Mouse (Mus musculus) neural tube, embryonic 15.5 days (tissue): ENCODE data around the gene Ackr4. TPM values are rescaled to one million over a fixed set of nuclear protein-coding genes. Genes with fewer than 3 reads are reported as not detected.

Source experiments
- ATAC-seq: fragments of 200-750 bp; cut with Nextera tagmentation; 2 replicates; pipeline ENCODE4 v1.8.0; 2017; ENCODE audit warnings: mild to moderate bottlenecking, moderate TSS enrichment, moderate library complexity; ENCODE audit not compliant: low FRiP score
- H3K27ac ChIP-seq: fragments of 300-500 bp; sonication (generic); replicated peaks from 2 replicates; pipeline ENCODE4 v1.5.1; 2015; ENCODE audit warnings: mild to moderate bottlenecking, inconsistent platforms
- H3K27me3 ChIP-seq: fragments of 300-500 bp; sonication (generic); replicated peaks from 2 replicates; pipeline ENCODE4 v1.6.1; 2015; ENCODE audit warnings: inconsistent platforms
- H3K36me3 ChIP-seq: fragments of 300-500 bp; sonication (generic); 2 replicates; pipeline ENCODE4 v1.6.1; 2015; ENCODE audit warnings: inconsistent platforms
- H3K4me1 ChIP-seq: fragments of 300-500 bp; sonication (generic); 2 replicates; pipeline ENCODE4 v1.6.1; 2015; ENCODE audit warnings: inconsistent platforms
- H3K4me2 ChIP-seq: fragments of 300-500 bp; sonication (generic); 2 replicates; pipeline ENCODE4 v1.6.1; 2015; ENCODE audit warnings: inconsistent platforms, mild to moderate bottlenecking, moderate library complexity
- H3K4me3 ChIP-seq: fragments of 300-500 bp; sonication (generic); replicated peaks from 2 replicates; pipeline ENCODE4 v1.5.1; 2015; ENCODE audit warnings: mild to moderate bottlenecking, inconsistent platforms
- H3K9ac ChIP-seq: fragments of 300-500 bp; sonication (generic); replicated peaks from 2 replicates; pipeline ENCODE4 v1.6.1; 2015; ENCODE audit warnings: mild to moderate bottlenecking, inconsistent platforms
- H3K9me3 ChIP-seq: fragments of 300-500 bp; sonication (generic); replicated peaks from 2 replicates; pipeline ENCODE4 v1.6.1; 2016; ENCODE audit warnings: inconsistent platforms
- WGBS: fragments of 180-500 bp; shearing (Covaris S2); methylation state at CpG from one replicate; pipeline ENCODE4 v1.1.7; 2015; ENCODE audit warnings: mixed read lengths; 5-methylcytosine and 5-hydroxymethylcytosine counted together
- polyA plus RNA-seq: library from polyadenylated mRNA; unstranded; fragments of >200 nt; fragmentation: Nextera tagmentation; extraction: Ambion mirVana; gene quantifications from 2 replicates; pipeline ENCODE4 v1.2.1, GENCODE M21; 2015

Gene Ackr4
- polyA plus RNA-seq, 1 experiment from 2014 or later, result 3.3 TPM

- Histone ChIP-seq H3K4me3 (no peak overlapping the region), H3K9me3 (no peaks in the 10 kb centered on the region), H3K9ac (no peak overlapping the region), H3K27me3 (no peaks in the 10 kb centered on the region), H3K36me3 (no peaks in the 10 kb centered on the region), H3K4me1 (no peaks in the 10 kb centered on the region; the same call in 1 of the 2 replicates), H3K4me2 (no peak overlapping the region), H3K27ac (no peak overlapping the region)
- 50% methylated on average over 2 of the region's 2 CpGs for WGBS
- no peak for ATAC-seq
These were observed 23.8 kb downstream of the Ackr4 start for GRCm38 (mm10) chr9:104102901-104103300.

GRCm38 (mm10) chr9:104102301-104102700 is 24.4 kb downstream of the Ackr4 start:
- no peaks in the 10 kb centered on the region for H3K27me3 ChIP-seq
- no peak overlapping the region for H3K27ac ChIP-seq
- no peaks in the 10 kb centered on the region for H3K36me3 ChIP-seq
- no peak overlapping the region for H3K4me3 ChIP-seq
- 35% methylated on average over 6 of the region's 6 CpGs for WGBS
- H3K4me2 ChIP-seq, result no peak overlapping the region
- no peak for ATAC-seq
- no peak overlapping the region for H3K9ac ChIP-seq
- H3K4me1 ChIP-seq, result no peaks in the 10 kb centered on the region; the same call in 1 of the 2 replicates
- no peaks in the 10 kb centered on the region for H3K9me3 ChIP-seq

- Histone ChIP-seq H3K36me3 (no peaks in the 10 kb centered on the region), H3K27ac (no peak overlapping the region), H3K9ac (no peak overlapping the region), H3K27me3 (no peaks in the 10 kb centered on the region), H3K9me3 (no peaks in the 10 kb centered on the region), H3K4me2 (no peak overlapping the region), H3K4me3 (no peak overlapping the region), H3K4me1 (no peaks in the 10 kb centered on the region; the same call in 1 of the 2 replicates)
- no peak for ATAC-seq
- WGBS, result 36% methylated on average over 3 of the region's 3 CpGs
These were observed 25.3 kb downstream of the Ackr4 start for GRCm38 (mm10) chr9:104101458-104101857.

GRCm38 (mm10) chr9:104100822-104101221 is 25.9 kb downstream of the Ackr4 start:
- Histone ChIP-seq H3K9me3 (no peaks in the 10 kb centered on the region), H3K4me3 (no peak overlapping the region), H3K4me1 (no peaks in the 10 kb centered on the region; the same call in 1 of the 2 replicates), H3K27me3 (no peaks in the 10 kb centered on the region), H3K36me3 (no peaks in the 10 kb centered on the region), H3K4me2 (no peak overlapping the region), H3K27ac (no peak overlapping the region), H3K9ac (no peak overlapping the region)
- 68% methylated on average over 7 of the region's 7 CpGs for WGBS
- ATAC-seq, result no peak

- Histone ChIP-seq H3K36me3 (no peaks in the 10 kb centered on the region), H3K9me3 (no peaks in the 10 kb centered on the region), H3K4me2 (no peak overlapping the region), H3K4me1 (no peaks in the 10 kb centered on the region; the same call in 1 of the 2 replicates), H3K4me3 (no peak overlapping the region), H3K27me3 (no peaks in the 10 kb centered on the region), H3K9ac (no peak overlapping the region), H3K27ac (no peak overlapping the region)
- WGBS, result 94% methylated on average over 11 of the region's 11 CpGs
- ATAC-seq, result no peak
These were observed 27.7 kb downstream of the Ackr4 start for GRCm38 (mm10) chr9:104099060-104099459.

- Histone ChIP-seq H3K9ac (no peak overlapping the region), H3K27ac (no peak overlapping the region), H3K4me3 (no peak overlapping the region), H3K36me3 (no peaks in the 10 kb centered on the region), H3K9me3 (no peaks in the 10 kb centered on the region), H3K4me1 (no peaks in the 10 kb centered on the region; the same call in 1 of the 2 replicates), H3K27me3 (no peaks in the 10 kb centered on the region), H3K4me2 (no peak overlapping the region)
- ATAC-seq, result no peak
- WGBS, result 78% methylated on average over 5 of the region's 5 CpGs
These were observed 28.5 kb downstream of the Ackr4 start for GRCm38 (mm10) chr9:104098256-104098655.

- Histone ChIP-seq H3K4me2 (no peak overlapping the region), H3K27ac (no peak overlapping the region), H3K9ac (no peak overlapping the region), H3K36me3 (no peaks in the 10 kb centered on the region), H3K4me1 (no peaks in the 10 kb centered on the region), H3K27me3 (no peaks in the 10 kb centered on the region), H3K4me3 (no peak overlapping the region), H3K9me3 (no peaks in the 10 kb centered on the region)
- no peak for ATAC-seq
- 94% methylated on average over 5 of the region's 5 CpGs for WGBS
These were observed 33.8 kb downstream of the Ackr4 start for GRCm38 (mm10) chr9:104092945-104093344.

- Histone ChIP-seq H3K27me3 (no peaks in the 10 kb centered on the region), H3K4me2 (no peak overlapping the region), H3K9ac (no peak overlapping the region), H3K9me3 (no peaks in the 10 kb centered on the region), H3K36me3 (0 out of 2 replicates have a peak, but pooled peaks cover 5% of the 10 kb centered on the region), H3K4me1 (no peaks in the 10 kb centered on the region), H3K27ac (peak overlapping the region; percentile 23; the same call in 1 of the 2 replicates), H3K4me3 (no peak overlapping the region)
- WGBS, result 53% methylated on average over 8 of the region's 8 CpGs
- ATAC-seq, result no peak
These were observed 38.2 kb downstream of the Ackr4 start for GRCm38 (mm10) chr9:104088555-104088954.

GRCm38 (mm10) chr9:104085730-104086429 is 40.9 kb downstream of the Ackr4 start:
- ATAC-seq, result no peak
- no peak overlapping the region for H3K9ac ChIP-seq
- no peaks in the 10 kb centered on the region for H3K4me1 ChIP-seq
- H3K9me3 ChIP-seq, result no peaks in the 10 kb centered on the region
- H3K4me2 ChIP-seq, result no peak overlapping the region
- 55% methylated on average over 4 of the region's 4 CpGs for WGBS
- H3K4me3 ChIP-seq, result no peak overlapping the region
- no peaks in the 10 kb centered on the region for H3K27me3 ChIP-seq
- H3K36me3 ChIP-seq, result 0 out of 2 replicates have a peak, but pooled peaks cover 10% of the 10 kb centered on the region
- no peak overlapping the region for H3K27ac ChIP-seq

GRCm38 (mm10) chr9:104080038-104080437 is 46.7 kb downstream of the Ackr4 start:
- H3K9me3 ChIP-seq, result no peaks in the 10 kb centered on the region
- no peak overlapping the region for H3K4me3 ChIP-seq
- no peaks in the 10 kb centered on the region for H3K4me1 ChIP-seq
- H3K4me2 ChIP-seq, result no peak overlapping the region
- 0 out of 2 replicates have a peak, but pooled peaks cover 10% of the 10 kb centered on the region for H3K36me3 ChIP-seq
- no peak overlapping the region for H3K9ac ChIP-seq
- WGBS, result 80% methylated on average over 3 of the region's 3 CpGs
- ATAC-seq, result no peak
- no peaks in the 10 kb centered on the region for H3K27me3 ChIP-seq
- H3K27ac ChIP-seq, result no peak overlapping the region

- H3K9me3 ChIP-seq, result no peaks in the 10 kb centered on the region
- no peak for ATAC-seq
- 0 out of 2 replicates have a peak, but pooled peaks cover 6% of the 10 kb centered on the region for H3K36me3 ChIP-seq
- H3K4me1 ChIP-seq, result no peaks in the 10 kb centered on the region
- 51% methylated on average over 5 of the region's 5 CpGs for WGBS
- no peak overlapping the region for H3K9ac ChIP-seq
- H3K4me3 ChIP-seq, result no peak overlapping the region
- H3K4me2 ChIP-seq, result no peak overlapping the region
- H3K27me3 ChIP-seq, result no peaks in the 10 kb centered on the region
- H3K27ac ChIP-seq, result no peak overlapping the region
These were observed 47.4 kb downstream of the Ackr4 start for GRCm38 (mm10) chr9:104079379-104079778.

- no peaks in the 10 kb centered on the region for H3K27me3 ChIP-seq
- H3K9ac ChIP-seq, result no peak overlapping the region
- no peak for ATAC-seq
- 0 out of 2 replicates have a peak, but pooled peaks cover 6% of the 10 kb centered on the region for H3K36me3 ChIP-seq
- no peak overlapping the region for H3K4me2 ChIP-seq
- H3K4me3 ChIP-seq, result no peak overlapping the region
- H3K4me1 ChIP-seq, result no peaks in the 10 kb centered on the region
- WGBS, result 92% methylated on average over 1 of the region's 1 CpGs
- no peaks in the 10 kb centered on the region for H3K9me3 ChIP-seq
- H3K27ac ChIP-seq, result no peak overlapping the region
These were observed 48.0 kb downstream of the Ackr4 start for GRCm38 (mm10) chr9:104078780-104079179.
